In the genomic region with DNA sequence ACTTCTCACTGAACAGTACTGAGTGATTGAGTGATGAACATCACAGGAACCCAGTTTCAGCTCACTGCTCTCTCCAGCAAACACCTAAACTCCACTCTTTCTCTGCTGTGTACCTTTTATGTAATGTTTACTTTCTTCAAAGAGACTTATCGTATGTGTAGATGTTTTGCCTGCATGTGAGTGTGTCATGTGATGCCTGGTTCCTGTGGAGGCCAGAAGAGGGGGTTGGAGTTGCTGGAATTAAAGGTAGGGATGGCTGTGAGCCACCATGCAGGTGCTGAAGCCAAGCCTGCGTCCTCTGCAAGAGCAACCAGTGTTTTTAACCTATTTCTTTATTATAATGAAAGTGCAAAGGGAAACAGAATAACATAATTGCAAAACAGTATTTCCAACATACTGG, we compare ENCODE assay signal across 16 mouse cellular contexts.
DNase-seq lines count a peak whose midpoint lies in the region; ATAC-seq and TF ChIP-seq lines count a peak whose summit lies in the region.
"Had no signal": no experiment of that assay in that cellular context is flagged by ENCODE, and none has a peak within 500 bp of the region (broad histone marks: within the 10 kb centered on the region; RNA-seq: fewer than 3 reads in every experiment).

No protein-coding gene starts in this region.

- TF ChIP-seq CTCF in midbrain, postnatal 0 days (IDR thresholded peaks at IDR 0.05): peak; percentile 11; the same call in 1 of the 2 replicates
- TF ChIP-seq CTCF in heart, postnatal 0 days (IDR thresholded peaks at IDR 0.05; ENCODE audit: low read depth): peak; percentile 11; the same call in 1 of the 2 replicates

- no peak overlapping the region for H3K4me3 ChIP-seq in heart, embryonic 11.5 days (ENCODE audit: low read depth, low read length)
- H3K4me3 ChIP-seq in heart, embryonic 10.5 days: no peak overlapping the region
- H3K4me3 ChIP-seq in midbrain, postnatal 0 days (ENCODE audit: low read depth, low read length): no peak overlapping the region
- H3K4me3 ChIP-seq in midbrain, embryonic 11.5 days (ENCODE audit: low read depth, low read length): no peak overlapping the region
- H3K4me3 ChIP-seq in heart, postnatal 0 days (ENCODE audit: low read depth, low read length): no peak overlapping the region
- no peak overlapping the region for H3K4me3 ChIP-seq in intestine, embryonic 16.5 days (ENCODE audit: low read length)
- H3K4me3 ChIP-seq: forebrain, embryonic 12.5 days; left cerebral cortex, adult 2 months; limb, embryonic 10.5 days had no signal

- H3K27ac ChIP-seq in heart, embryonic 11.5 days (ENCODE audit: low read depth, low read length): peak overlapping the region; percentile 50; the same call in 1 of the 2 replicates
- no peak overlapping the region for H3K27ac ChIP-seq in heart, embryonic 10.5 days
- H3K27ac ChIP-seq in midbrain, postnatal 0 days (ENCODE audit: low read depth, low read length): no peak overlapping the region
- H3K27ac ChIP-seq in midbrain, embryonic 11.5 days (ENCODE audit: low read depth, low read length): no peak overlapping the region
- peak overlapping the region; percentile 88 for H3K27ac ChIP-seq in heart, postnatal 0 days (ENCODE audit: low read depth)
- H3K27ac ChIP-seq in intestine, embryonic 16.5 days (ENCODE audit: low read length): no peak overlapping the region
- H3K27ac ChIP-seq: forebrain, embryonic 12.5 days; left cerebral cortex, adult 2 months; limb, embryonic 10.5 days; liver, embryonic 14.5 days had no signal

- no peaks in the 10 kb centered on the region for H3K9me3 ChIP-seq in heart, embryonic 11.5 days (replicated peaks; ENCODE audit: control insufficient read depth, low read length)
- no peaks in the 10 kb centered on the region for H3K9me3 ChIP-seq in heart, embryonic 10.5 days
- no peaks in the 10 kb centered on the region for H3K9me3 ChIP-seq in midbrain, postnatal 0 days (ENCODE audit: low read length)
- H3K9me3 ChIP-seq in midbrain, embryonic 11.5 days (ENCODE audit: control insufficient read depth, low read length): no peaks in the 10 kb centered on the region
- H3K9me3 ChIP-seq in heart, postnatal 0 days (replicated peaks; ENCODE audit: control insufficient read depth, low read length): no peaks in the 10 kb centered on the region
- H3K9me3 ChIP-seq in intestine, embryonic 16.5 days (ENCODE audit: control insufficient read depth, low read length): no peaks in the 10 kb centered on the region
- H3K9me3 ChIP-seq: forebrain, embryonic 12.5 days; limb, embryonic 10.5 days had no signal

- H3K4me1 ChIP-seq in heart, embryonic 11.5 days (ENCODE audit: control insufficient read depth, insufficient read depth, low read length): peaks cover 18% of the 10 kb centered on the region
- H3K4me1 ChIP-seq in heart, embryonic 10.5 days: peaks cover 26% of the 10 kb centered on the region
- no peaks in the 10 kb centered on the region for H3K4me1 ChIP-seq in midbrain, postnatal 0 days (ENCODE audit: insufficient read depth, low read length)
- H3K4me1 ChIP-seq in midbrain, embryonic 11.5 days (ENCODE audit: control insufficient read depth, insufficient read depth, low read length): no peaks in the 10 kb centered on the region
- peaks cover 36% of the 10 kb centered on the region for H3K4me1 ChIP-seq in heart, postnatal 0 days (ENCODE audit: control insufficient read depth, insufficient read depth)
- peaks cover 4% of the 10 kb centered on the region; the same call in 1 of the 2 replicates for H3K4me1 ChIP-seq in intestine, embryonic 16.5 days (ENCODE audit: control insufficient read depth, insufficient read depth, low read length)
- H3K4me1 ChIP-seq: forebrain, embryonic 12.5 days; limb, embryonic 10.5 days had no signal

- H3K9ac ChIP-seq in heart, embryonic 11.5 days (ENCODE audit: low read depth, low read length): no peak overlapping the region
- H3K9ac ChIP-seq in midbrain, postnatal 0 days (replicated peaks; ENCODE audit: low read length, poor library complexity, severe bottlenecking): no peak overlapping the region
- H3K9ac ChIP-seq in midbrain, embryonic 11.5 days (ENCODE audit: low read length): no peak overlapping the region
- no peak overlapping the region for H3K9ac ChIP-seq in heart, postnatal 0 days (replicated peaks; ENCODE audit: low read depth, low read length)
- H3K9ac ChIP-seq in intestine, embryonic 16.5 days (ENCODE audit: low read depth, low read length): no peak overlapping the region
- H3K9ac ChIP-seq: forebrain, embryonic 12.5 days; liver, embryonic 14.5 days had no signal

- ATAC-seq in heart, embryonic 11.5 days (replicated peaks; ENCODE audit: insufficient number of reproducible peaks, low FRiP score, low TSS enrichment): no peak
- ATAC-seq in midbrain, postnatal 0 days (ENCODE audit: low FRiP score): no peak
- ATAC-seq in midbrain, embryonic 11.5 days (ENCODE audit: low FRiP score): no peak
- ATAC-seq in heart, postnatal 0 days (ENCODE audit: insufficient read depth, low read depth): no peak
- no peak for ATAC-seq in intestine, embryonic 16.5 days
- ATAC-seq: inflammation-experienced regulatory T-cells, adult 6 months; Patski had no signal

- no peak overlapping the region for H3K4me2 ChIP-seq in heart, embryonic 11.5 days
- no peak overlapping the region for H3K4me2 ChIP-seq in midbrain, postnatal 0 days (ENCODE audit: low read depth, low read length, poor library complexity, severe bottlenecking)
- H3K4me2 ChIP-seq in midbrain, embryonic 11.5 days: no peak overlapping the region
- H3K4me2 ChIP-seq in heart, postnatal 0 days (ENCODE audit: low read depth, low read length): no peak overlapping the region
- H3K4me2 ChIP-seq in intestine, embryonic 16.5 days (ENCODE audit: low read depth, low read length): no peak overlapping the region
- H3K4me2 ChIP-seq: forebrain, embryonic 12.5 days had no signal

- H3K36me3 ChIP-seq in heart, embryonic 11.5 days (ENCODE audit: control insufficient read depth, insufficient read depth, low read length): peaks cover 15% of the 10 kb centered on the region
- H3K36me3 ChIP-seq in heart, embryonic 10.5 days: peaks cover 31% of the 10 kb centered on the region
- peaks cover 23% of the 10 kb centered on the region for H3K36me3 ChIP-seq in midbrain, postnatal 0 days (ENCODE audit: insufficient read depth, low read length)
- peaks cover 4% of the 10 kb centered on the region for H3K36me3 ChIP-seq in midbrain, embryonic 11.5 days (ENCODE audit: control insufficient read depth, insufficient read depth, low read length)
- H3K36me3 ChIP-seq in heart, postnatal 0 days (replicated peaks; ENCODE audit: control insufficient read depth, insufficient read depth, low read length): peaks cover 20% of the 10 kb centered on the region
- H3K36me3 ChIP-seq in intestine, embryonic 16.5 days (ENCODE audit: control insufficient read depth, insufficient read depth, low read length): peaks cover 6% of the 10 kb centered on the region

- DNase-seq in heart, embryonic 10.5 days (ENCODE audit: low spot score): no peak
- no peak for DNase-seq in midbrain, postnatal 0 days (ENCODE audit: low spot score)
- no peak for DNase-seq in midbrain, embryonic 11.5 days (ENCODE audit: low spot score, missing footprints)
- DNase-seq in heart, postnatal 0 days (ENCODE audit: low spot score): no peak
- no peak for DNase-seq in right cerebral cortex, postnatal 25 days
- DNase-seq: cerebellum, adult 11 months; midbrain, embryonic 14.5 days; retina, postnatal 1 day had no signal

- 67% methylated on average over 2 of the region's 2 CpGs for WGBS in heart, embryonic 11.5 days (ENCODE audit: insufficient replicate concordance)
- 70% methylated on average over 2 of the region's 2 CpGs for whole genome bisulfite sequencing in heart, embryonic 10.5 days
- 82% methylated on average over 2 of the region's 2 CpGs for WGBS in midbrain, postnatal 0 days
- WGBS in midbrain, embryonic 11.5 days: 81% methylated on average over 2 of the region's 2 CpGs
- 58% methylated on average over 2 of the region's 2 CpGs for WGBS in heart, postnatal 0 days
- 70% methylated on average over 2 of the region's 2 CpGs for WGBS in intestine, embryonic 16.5 days

- H3K27me3 ChIP-seq in heart, embryonic 11.5 days (ENCODE audit: control insufficient read depth, insufficient read depth, low read length): no peaks in the 10 kb centered on the region
- H3K27me3 ChIP-seq in heart, embryonic 10.5 days (ENCODE audit: insufficient read depth, poor library complexity, severe bottlenecking): no peaks in the 10 kb centered on the region
- no peaks in the 10 kb centered on the region for H3K27me3 ChIP-seq in midbrain, postnatal 0 days (ENCODE audit: insufficient read depth, low read length)
- H3K27me3 ChIP-seq in midbrain, embryonic 11.5 days (ENCODE audit: control insufficient read depth, insufficient read depth, low read length): no peaks in the 10 kb centered on the region
- H3K27me3 ChIP-seq in heart, postnatal 0 days (ENCODE audit: control insufficient read depth, insufficient read depth, low read length): no peaks in the 10 kb centered on the region
- no peaks in the 10 kb centered on the region for H3K27me3 ChIP-seq in intestine, embryonic 16.5 days (replicated peaks; ENCODE audit: control insufficient read depth, insufficient read depth, low read length)
- H3K27me3 ChIP-seq: forebrain, embryonic 12.5 days; Patski had no signal

- TF ChIP-seq EP300 in heart, postnatal 0 days (IDR thresholded peaks at IDR 0.05; ENCODE audit: low read depth): no peak

Comparison
In these comparisons a context has a peak if more than half of its experiments do, and no peak if none do; other contexts are left out.
1. H3K27ac ChIP-seq: peak in heart, embryonic 11.5 days (single experiment) and heart, postnatal 0 days (single experiment); none in heart, embryonic 10.5 days (single experiment), midbrain, postnatal 0 days (single experiment), midbrain, embryonic 11.5 days (single experiment) and intestine, embryonic 16.5 days (single experiment).